Mouse (Mus musculus) neural tube, embryonic 11.5 days (tissue): ENCODE data around the gene Rpl36. TPM values are rescaled to one million over a fixed set of nuclear protein-coding genes. Genes with fewer than 3 reads are reported as not detected.
"Not testable (repeated sequence)": the region's sequence is repeated elsewhere in the genome, so short reads cannot be mapped to it uniquely, and the experiment has no call there.

Source experiments
- ATAC-seq: fragments of 200-750 bp; cut with Nextera tagmentation; 2 replicates; pipeline ENCODE4 v1.8.0; 2017; ENCODE audit warnings: moderate number of reproducible peaks, mild to moderate bottlenecking, moderate TSS enrichment, moderate library complexity; ENCODE audit not compliant: insufficient read depth, low FRiP score, low TSS enrichment
- DNase-seq: peaks from one replicate; pipeline ENCODE4 v3.0.0-alpha.2; 2015; ENCODE audit warnings: low spot score
- H3K27ac ChIP-seq: fragments of 300-500 bp; sonication (generic); 2 replicates; pipeline ENCODE4 v1.5.1; 2014; ENCODE audit warnings: low read depth, mild to moderate bottlenecking, low read length
- H3K27me3 ChIP-seq: fragments of 300-500 bp; sonication (generic); 2 replicates; pipeline ENCODE4 v1.6.1; 2014; ENCODE audit warnings: mild to moderate bottlenecking, low read length, mixed read lengths; ENCODE audit not compliant: control insufficient read depth, insufficient read depth
- H3K36me3 ChIP-seq: fragments of 300-500 bp; sonication (generic); 2 replicates; pipeline ENCODE4 v1.6.1; 2014; ENCODE audit warnings: mild to moderate bottlenecking, low read length, moderate library complexity, mixed read lengths; ENCODE audit not compliant: control insufficient read depth, insufficient read depth
- H3K4me1 ChIP-seq: fragments of 300-500 bp; sonication (generic); 2 replicates; pipeline ENCODE4 v1.6.1; 2014; ENCODE audit warnings: low read length, mixed read lengths; ENCODE audit not compliant: control insufficient read depth, insufficient read depth
- H3K4me2 ChIP-seq: fragments of 300-500 bp; sonication (generic); 2 replicates; pipeline ENCODE4 v1.6.1; 2014; ENCODE audit warnings: low read depth, mild to moderate bottlenecking, moderate library complexity
- H3K4me3 ChIP-seq: fragments of 300-500 bp; sonication (generic); 2 replicates; pipeline ENCODE4 v1.5.1; 2014; ENCODE audit warnings: low read depth, low read length
- H3K9ac ChIP-seq: fragments of 300-500 bp; sonication (generic); 2 replicates; pipeline ENCODE4 v1.6.1; 2014; ENCODE audit warnings: mild to moderate bottlenecking, low read length
- H3K9me3 ChIP-seq: fragments of 300-500 bp; sonication (generic); 2 replicates; pipeline ENCODE4 v1.6.1; 2016; ENCODE audit warnings: low read length; ENCODE audit not compliant: control insufficient read depth
- WGBS: fragments of 180-500 bp; shearing (Covaris S2); extraction: QIAGEN DNeasy Blood & Tissue Kit; methylation state at CpG from one replicate; pipeline ENCODE4 v1.1.7; 2014; 5-methylcytosine and 5-hydroxymethylcytosine counted together
- polyA plus RNA-seq: library from polyadenylated mRNA; unstranded; fragments of >200 nt; fragmentation: Nextera tagmentation; extraction: Ambion mirVana; gene quantifications from 2 replicates; pipeline ENCODE4 v1.2.1, GENCODE M21; 2014

Gene Rpl36
- polyA plus RNA-seq, 1 experiment from 2014 or later: 1,299 TPM

DNA sequence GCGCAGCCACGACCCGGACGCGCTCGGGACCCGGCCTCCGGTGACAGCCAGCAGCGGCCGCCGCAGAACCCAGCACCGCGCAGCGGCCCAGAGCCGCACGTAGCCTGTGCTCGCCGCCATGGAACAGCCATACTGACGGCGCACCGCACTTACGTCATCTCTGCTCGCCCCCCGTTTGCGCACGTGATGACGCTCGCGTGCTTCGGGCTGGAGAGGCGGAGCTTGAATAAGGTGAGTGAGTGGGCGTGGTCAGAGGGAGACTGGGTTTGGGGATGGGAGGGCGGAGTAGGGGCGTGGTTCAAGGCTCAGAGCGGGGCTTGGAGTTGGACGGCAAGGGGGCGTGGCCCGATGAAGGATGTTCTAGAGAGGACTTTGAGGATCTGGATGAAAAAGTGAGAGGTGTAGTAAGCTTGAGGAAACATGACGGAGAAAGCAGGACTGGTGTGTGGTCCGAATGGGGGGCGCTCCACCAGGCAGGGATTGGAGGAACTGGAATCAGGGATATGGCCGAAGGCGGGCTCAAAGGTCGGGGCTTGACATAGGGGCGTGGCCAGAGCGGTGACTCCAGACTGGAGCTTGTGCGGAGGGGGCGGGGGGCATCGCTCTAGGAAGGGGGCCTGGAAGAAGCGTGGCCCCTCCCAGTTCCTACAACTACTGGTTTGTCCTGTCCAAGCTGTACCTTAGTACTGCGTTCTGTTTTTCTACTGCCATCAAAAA lies 13.7 kb downstream of the Rpl36 start, which contains the start of gene Lonp1:
Gene Lonp1, minus strand, starts transcription at position 134 of the 717 bp plus-strand sequence.
- DNase-seq (peak; percentile 99), ATAC-seq (peak; percentile 91)
- peak within 1 kb of the TSS; percentile 95 for H3K4me2 ChIP-seq
- under 1% methylated on average over 51 of the region's 51 CpGs for WGBS
- H3K27me3 ChIP-seq: no peaks in the 10 kb centered on the region
- H3K4me3 ChIP-seq: peak within 1 kb of the TSS; percentile 91
- H3K9me3 ChIP-seq: no peaks in the 10 kb centered on the region
- peak within 1 kb of the TSS; percentile 83 for H3K9ac ChIP-seq
- H3K27ac ChIP-seq: peak within 1 kb of the TSS; percentile 56; the same call in 1 of the 2 replicates
- peaks cover 3% of the 10 kb centered on the region for H3K36me3 ChIP-seq
- peaks cover 13% of the 10 kb centered on the region for H3K4me1 ChIP-seq

- Histone ChIP-seq H3K9ac (peak within 1 kb of the TSS; percentile 83), H3K4me1 (peaks cover 13% of the 10 kb centered on the region), H3K4me2 (peak within 1 kb of the TSS; percentile 66), H3K9me3 (no peaks in the 10 kb centered on the region), H3K27me3 (no peaks in the 10 kb centered on the region), H3K36me3 (peaks cover 2% of the 10 kb centered on the region; the same call in 1 of the 2 replicates), H3K27ac (peak within 1 kb of the TSS; percentile 49; the same call in 1 of the 2 replicates), H3K4me3 (peak within 1 kb of the TSS; percentile 91)
- 13% methylated on average over 26 of the region's 26 CpGs for WGBS
- ATAC-seq (peak; percentile 46), DNase-seq (peak; percentile 44)
Observed at GRCm38 (mm10) chr17:56627530-56628277, 14.5 kb downstream of the Rpl36 start, which contains the start of gene Catsperd. Catsperd (plus strand) TSS chr17:56628143.

- not testable (repeated sequence) for H3K4me3 ChIP-seq, H3K9me3 ChIP-seq, H3K27me3 ChIP-seq, H3K27ac ChIP-seq, H3K36me3 ChIP-seq, H3K9ac ChIP-seq, H3K4me2 ChIP-seq, DNase-seq, ATAC-seq
- peaks cover 13% of the 10 kb centered on the region for H3K4me1 ChIP-seq
- 91% methylated on average over 27 of the region's 27 CpGs for WGBS
Observed at GRCm38 (mm10) chr17:56629800-56630781, 16.9 kb downstream of the Rpl36 start.

DNA sequence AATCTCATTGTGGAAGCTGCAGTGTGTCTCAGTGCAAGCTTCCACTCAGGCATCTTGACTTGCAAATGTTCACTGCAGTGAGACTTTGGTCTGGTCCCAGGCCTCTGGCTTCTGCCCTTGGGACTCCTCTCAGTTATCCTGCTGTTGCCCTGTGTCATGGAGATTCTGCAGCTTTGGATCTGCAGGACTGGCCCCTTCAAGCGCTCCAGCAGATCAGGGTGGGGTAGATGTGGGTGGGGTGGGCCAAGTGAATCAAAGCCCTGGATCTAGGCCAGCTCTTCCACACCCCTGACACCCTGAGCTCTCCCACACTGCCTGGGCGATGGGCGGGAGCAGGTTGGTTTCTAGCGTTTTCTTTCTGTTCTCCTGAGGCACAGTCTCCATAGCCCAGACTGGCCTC lies 18.6 kb downstream of the Rpl36 start:
- WGBS: 46% methylated on average over 4 of the region's 4 CpGs
- Histone ChIP-seq H3K4me1 (peaks cover 4% of the 10 kb centered on the region), H3K36me3 (no peaks in the 10 kb centered on the region), H3K27me3 (no peaks in the 10 kb centered on the region), H3K4me3 (no peak overlapping the region), H3K4me2 (no peak overlapping the region), H3K9me3 (no peaks in the 10 kb centered on the region), H3K9ac (no peak overlapping the region), H3K27ac (no peak overlapping the region)
- DNase-seq (no peak), ATAC-seq (no peak)

DNA sequence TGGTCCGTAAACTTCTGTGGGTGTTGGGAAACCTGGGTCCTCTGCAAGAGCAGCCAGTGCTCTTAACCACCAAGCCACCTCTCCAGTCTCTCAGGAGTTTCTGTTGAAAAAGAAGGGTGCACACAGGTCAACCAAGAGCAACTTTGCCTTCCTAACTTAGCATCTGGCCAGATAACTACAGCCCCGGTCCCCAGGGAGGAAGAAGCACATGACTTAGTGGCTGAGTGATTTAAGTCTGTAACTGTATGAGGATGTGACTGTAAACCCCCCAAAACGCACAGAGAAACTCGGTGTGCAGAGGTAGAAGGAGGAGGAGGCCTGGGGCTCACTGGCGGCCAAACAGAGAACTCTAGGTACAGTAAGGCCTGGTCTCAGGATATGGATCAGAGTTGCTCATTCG lies 20.8 kb downstream of the Rpl36 start:
- Histone ChIP-seq H3K27me3 (no peaks in the 10 kb centered on the region), H3K4me1 (no peaks in the 10 kb centered on the region), H3K4me2 (no peak overlapping the region), H3K27ac (no peak overlapping the region), H3K9ac (no peak overlapping the region), H3K9me3 (no peaks in the 10 kb centered on the region), H3K4me3 (no peak overlapping the region), H3K36me3 (no peaks in the 10 kb centered on the region)
- DNase-seq (no peak), ATAC-seq (no peak)
- 86% methylated on average over 6 of the region's 6 CpGs for WGBS

GRCm38 (mm10) chr17:56643237-56643636 lies 30.0 kb downstream of the Rpl36 start:
- Histone ChIP-seq H3K27me3 (no peaks in the 10 kb centered on the region), H3K9me3 (no peaks in the 10 kb centered on the region), H3K27ac (no peak overlapping the region), H3K4me1 (no peaks in the 10 kb centered on the region), H3K4me2 (no peak overlapping the region), H3K9ac (no peak overlapping the region), H3K36me3 (no peaks in the 10 kb centered on the region), H3K4me3 (no peak overlapping the region)
- DNase-seq (no peak), ATAC-seq (no peak)
- WGBS: 84% methylated on average over 4 of the region's 4 CpGs

DNA sequence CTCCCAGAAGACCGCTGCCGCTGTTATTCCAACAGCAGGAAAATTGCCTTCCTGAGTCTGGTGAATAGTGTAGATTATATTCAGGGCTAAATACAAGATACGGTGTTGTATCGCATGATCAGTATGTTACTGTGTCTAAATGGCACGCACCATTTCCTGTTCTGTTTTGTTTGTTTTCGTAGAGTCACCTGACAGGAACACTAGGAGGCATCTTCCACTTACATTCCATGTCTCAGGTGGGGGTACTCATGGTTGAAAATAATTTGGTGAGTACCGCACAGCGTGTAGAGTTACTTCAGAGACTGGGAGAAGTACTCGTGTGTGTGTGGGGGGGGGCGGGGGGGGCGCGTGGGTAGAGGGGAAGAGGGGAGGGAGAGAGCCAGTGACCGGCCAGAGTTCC lies 34.3 kb downstream of the Rpl36 start:
- Histone ChIP-seq H3K27me3 (no peaks in the 10 kb centered on the region), H3K4me2 (no peak overlapping the region), H3K4me3 (no peak overlapping the region), H3K4me1 (no peaks in the 10 kb centered on the region), H3K9ac (no peak overlapping the region), H3K27ac (no peak overlapping the region), H3K9me3 (no peaks in the 10 kb centered on the region), H3K36me3 (no peaks in the 10 kb centered on the region)
- 78% methylated on average over 9 of the region's 13 CpGs for WGBS
- no peak for DNase-seq
- no peak for ATAC-seq

GRCm38 (mm10) chr17:56651801-56652200 lies 38.6 kb downstream of the Rpl36 start:
- no peaks in the 10 kb centered on the region for H3K36me3 ChIP-seq
- H3K9ac ChIP-seq: no peak overlapping the region
- H3K4me2 ChIP-seq: no peak overlapping the region
- no peaks in the 10 kb centered on the region for H3K9me3 ChIP-seq
- no peak for DNase-seq
- ATAC-seq: no peak
- 29% methylated on average over 10 of the region's 10 CpGs for WGBS
- H3K27me3 ChIP-seq: no peaks in the 10 kb centered on the region
- no peak overlapping the region for H3K4me3 ChIP-seq
- H3K27ac ChIP-seq: no peak overlapping the region
- no peaks in the 10 kb centered on the region for H3K4me1 ChIP-seq
